Mouse (Mus musculus): Measurements from ENCODE around the gene Catsper1. TPM values are rescaled to one million over a fixed set of nuclear protein-coding genes. Genes with fewer than 3 reads are reported as not detected.

Gene Catsper1
- polyA plus RNA-seq, 1 experiment from 2014 or later = not detected

DNA sequence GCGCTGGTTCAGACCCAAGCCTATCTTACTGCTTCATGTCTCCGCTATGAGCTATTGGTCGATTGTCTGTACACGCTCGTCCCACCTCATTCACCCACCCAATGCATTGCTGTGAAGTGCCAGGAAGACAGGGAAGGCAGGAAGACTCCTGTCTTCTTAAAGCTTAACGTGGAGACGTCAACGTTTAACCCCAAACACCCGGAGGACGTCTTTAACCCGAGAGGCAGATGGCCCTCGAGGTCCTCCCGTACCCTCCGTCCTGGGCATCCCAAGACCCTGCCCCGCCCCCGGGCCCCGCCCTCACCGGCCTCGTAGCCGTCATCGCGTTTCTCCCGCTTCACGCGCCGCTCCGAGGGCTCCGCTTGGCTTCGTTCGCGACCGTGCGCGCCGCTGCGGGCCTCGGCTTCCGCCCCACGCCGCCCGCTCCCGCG is 52.5 kb downstream of the Catsper1 start:
- peaks cover 26% of the 10 kb centered on the region for H3K36me3 ChIP-seq
- WGBS = under 1% methylated on average over 43 of the region's 43 CpGs
- no peaks in the 10 kb centered on the region for H3K9me3 ChIP-seq
- H3K9ac ChIP-seq = peak overlapping the region; percentile 90
- H3K4me3 ChIP-seq = peak overlapping the region; percentile 100
- H3K4me1 ChIP-seq = peaks cover 40% of the 10 kb centered on the region
- no peaks in the 10 kb centered on the region for H3K27me3 ChIP-seq
- peak overlapping the region; percentile 82 for H3K27ac ChIP-seq
- peak overlapping the region; percentile 82 for H3K4me2 ChIP-seq
- ATAC-seq (ENCODE audit: borderline replicate concordance, extremely low read depth, low FRiP score, low TSS enrichment) = peak; percentile 58

DNA sequence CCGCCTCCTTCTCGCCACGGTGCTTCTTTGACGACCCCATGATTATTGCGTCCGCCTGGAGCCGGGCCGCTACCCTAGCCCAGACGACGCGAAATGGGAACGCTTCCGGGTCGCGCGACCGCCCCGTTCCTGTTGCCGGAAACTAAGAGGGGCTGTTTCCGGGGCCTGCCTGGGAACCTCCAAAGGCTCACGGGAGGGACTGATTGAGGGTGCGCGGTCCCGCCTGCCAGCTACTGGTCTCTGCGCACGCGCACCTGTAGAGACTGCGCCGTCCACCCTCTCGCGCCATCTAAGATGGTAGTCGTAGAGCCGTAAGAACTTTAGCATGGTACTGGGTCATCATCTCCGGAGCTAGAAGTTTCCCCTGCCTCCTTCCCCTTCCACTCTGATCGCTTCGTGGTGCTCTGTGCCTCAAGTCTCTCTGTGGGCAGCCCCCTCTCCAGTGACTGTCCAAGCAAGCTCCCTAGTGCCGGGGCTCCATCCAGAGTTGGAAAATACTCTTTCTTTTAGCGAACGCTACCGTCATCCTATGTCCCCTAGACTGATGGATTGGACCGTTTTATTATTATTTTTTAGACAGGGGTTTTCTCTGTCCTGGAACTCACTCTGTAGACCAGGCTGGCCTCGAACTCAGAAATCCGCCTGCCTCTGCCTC is 53.2 kb downstream of the Catsper1 start, which contains the start of gene Sart1:
Gene Sart1 (minus strand): TSS at position 116 of the 655 bp plus-strand sequence.
- H3K4me2 ChIP-seq = peak within 1 kb of the TSS; percentile 82
- peaks cover 19% of the 10 kb centered on the region for H3K36me3 ChIP-seq
- no peaks in the 10 kb centered on the region for H3K27me3 ChIP-seq
- no peaks in the 10 kb centered on the region for H3K9me3 ChIP-seq
- H3K4me1 ChIP-seq = peaks cover 40% of the 10 kb centered on the region
- H3K27ac ChIP-seq = peak within 1 kb of the TSS; percentile 82
- WGBS = 1% methylated on average over 43 of the region's 43 CpGs
- H3K9ac ChIP-seq = peak within 1 kb of the TSS; percentile 90
- H3K4me3 ChIP-seq = peak within 1 kb of the TSS; percentile 100
- peak; percentile 95 for ATAC-seq (ENCODE audit: borderline replicate concordance, extremely low read depth, low FRiP score, low TSS enrichment)

DNA sequence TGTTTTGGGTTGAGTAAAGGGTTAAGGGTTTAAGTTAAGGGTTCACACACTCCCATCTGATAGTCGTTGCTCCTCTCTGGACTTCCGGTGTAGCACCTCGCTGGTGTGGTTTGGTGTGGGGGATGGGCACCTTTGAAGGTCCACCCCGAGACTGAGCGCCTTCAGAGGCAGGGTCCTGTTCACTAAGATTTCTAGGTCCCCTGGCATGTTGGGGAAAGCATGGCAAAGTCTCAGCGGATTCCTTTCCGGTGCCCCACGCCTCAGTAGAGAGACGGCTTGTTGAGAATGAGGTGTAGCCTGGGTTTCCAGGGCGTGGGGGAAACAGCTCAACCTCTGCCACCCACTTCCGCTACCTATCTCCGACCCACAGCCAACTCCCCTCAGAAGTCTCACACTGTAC is 54.1 kb downstream of the Catsper1 start:
- ATAC-seq (ENCODE audit: borderline replicate concordance, extremely low read depth, low FRiP score, low TSS enrichment) = no peak
- WGBS = 15% methylated on average over 12 of the region's 12 CpGs
- peaks cover 9% of the 10 kb centered on the region for H3K36me3 ChIP-seq
- H3K27me3 ChIP-seq = no peaks in the 10 kb centered on the region
- H3K4me1 ChIP-seq = peaks cover 40% of the 10 kb centered on the region
- peak overlapping the region; percentile 60 for H3K9ac ChIP-seq
- H3K27ac ChIP-seq = peak overlapping the region; percentile 82
- H3K4me3 ChIP-seq = peak overlapping the region; percentile 100
- H3K9me3 ChIP-seq = no peaks in the 10 kb centered on the region
- peak overlapping the region; percentile 82 for H3K4me2 ChIP-seq

DNA sequence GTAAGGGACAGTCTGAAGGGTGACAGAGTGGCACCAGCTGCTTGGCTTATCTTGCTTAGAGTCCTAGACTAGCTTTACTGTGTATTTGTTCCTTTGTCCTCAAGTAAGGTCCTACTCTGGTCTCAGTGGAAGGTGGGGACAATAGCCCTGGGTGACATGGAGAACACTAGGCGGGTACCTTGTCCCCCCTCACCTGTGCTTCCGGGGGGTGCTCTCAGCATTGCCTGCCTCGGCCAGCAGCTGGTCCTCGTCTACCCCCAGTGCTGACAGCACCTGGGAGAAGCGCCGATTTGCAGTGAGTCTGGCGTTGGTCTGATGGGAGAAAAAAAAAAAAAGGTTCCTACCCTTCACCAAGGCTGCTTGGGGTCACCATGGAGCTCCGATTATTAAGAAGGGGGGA is 54.9 kb downstream of the Catsper1 start:
- WGBS = 48% methylated on average over 8 of the region's 8 CpGs
- Histone ChIP-seq H3K36me3 (0 out of 2 replicates have a peak, but pooled peaks cover 2% of the 10 kb centered on the region), H3K27me3 (no peaks in the 10 kb centered on the region), H3K9ac (peak overlapping the region; percentile 60; the same call in 1 of the 2 replicates), H3K4me1 (peaks cover 40% of the 10 kb centered on the region), H3K9me3 (no peaks in the 10 kb centered on the region), H3K4me2 (peak overlapping the region; percentile 82), H3K4me3 (peak overlapping the region; percentile 100), H3K27ac (no peak overlapping the region)
- ATAC-seq (ENCODE audit: borderline replicate concordance, extremely low read depth, low FRiP score, low TSS enrichment) = no peak

DNA sequence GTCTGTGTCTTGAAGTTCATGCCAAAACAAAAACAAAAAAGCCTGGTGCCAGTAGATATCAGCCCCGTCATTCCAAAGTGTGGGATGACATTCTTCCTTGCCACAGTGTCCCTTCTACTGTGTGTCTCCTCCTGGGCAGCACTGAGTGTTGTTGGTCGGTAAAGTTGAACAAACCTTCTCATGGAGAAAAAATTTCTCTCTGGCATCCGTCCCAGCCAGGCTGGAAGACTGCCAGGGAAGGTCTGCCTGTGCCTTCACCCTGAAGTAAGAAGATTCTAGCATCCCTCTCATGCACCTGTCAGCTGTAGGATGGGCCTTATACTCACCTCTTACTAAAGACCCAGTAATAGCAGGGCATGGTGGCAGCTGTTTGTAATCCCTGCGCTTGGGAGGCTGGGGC is 57.4 kb downstream of the Catsper1 start:
- Histone ChIP-seq H3K9me3 (no peaks in the 10 kb centered on the region), H3K27ac (peak overlapping the region; percentile 11; the same call in 1 of the 2 replicates), H3K36me3 (no peaks in the 10 kb centered on the region), H3K4me2 (no peak overlapping the region), H3K27me3 (no peaks in the 10 kb centered on the region), H3K4me1 (peaks cover 25% of the 10 kb centered on the region), H3K9ac (no peak overlapping the region), H3K4me3 (no peak overlapping the region)
- 28% methylated on average over 4 of the region's 4 CpGs for WGBS
- ATAC-seq (ENCODE audit: borderline replicate concordance, extremely low read depth, low FRiP score, low TSS enrichment) = no peak

Other genes starting within 250 kb of the Catsper1 start
- gene Yif1a, start 247.2 kb upstream of the Catsper1 start, polyA plus RNA-seq (2015; fragmentation: Nextera tagmentation; extraction: Ambion mirVana) = 94.5 and 96.8 TPM in 2 replicates
- gene Cnih2, start 237.2 kb upstream of the Catsper1 start, polyA plus RNA-seq (2015; fragmentation: Nextera tagmentation; extraction: Ambion mirVana) = 8.6 and 9.0 TPM in 2 replicates
- 288 and 294 TPM in 2 replicates for gene Rab1b, start 228.7 kb upstream of the Catsper1 start, polyA plus RNA-seq (2015; fragmentation: Nextera tagmentation; extraction: Ambion mirVana)
- gene Klc2, start 217.2 kb upstream of the Catsper1 start, polyA plus RNA-seq (2015; fragmentation: Nextera tagmentation; extraction: Ambion mirVana) = 16.2 and 19.4 TPM in 2 replicates
- gene Pacs1, start 62.6 kb upstream of the Catsper1 start, polyA plus RNA-seq (2015; fragmentation: Nextera tagmentation; extraction: Ambion mirVana) = 20.6 and 21.4 TPM in 2 replicates
- gene Sf3b2, start 40.3 kb upstream of the Catsper1 start, polyA plus RNA-seq (2015; fragmentation: Nextera tagmentation; extraction: Ambion mirVana) = 320 and 328 TPM in 2 replicates
- 1.7 and 2.4 TPM in 2 replicates for gene Gal3st3, start 37.4 kb upstream of the Catsper1 start, polyA plus RNA-seq (2015; fragmentation: Nextera tagmentation; extraction: Ambion mirVana)
- gene Cst6, start 13.8 kb downstream of the Catsper1 start, polyA plus RNA-seq (2015; fragmentation: Nextera tagmentation; extraction: Ambion mirVana) = 0.60 and 0.69 TPM in 2 replicates
- gene Eif1ad, start 31.0 kb downstream of the Catsper1 start, polyA plus RNA-seq (2015; fragmentation: Nextera tagmentation; extraction: Ambion mirVana) = 61.5 and 61.8 TPM in 2 replicates
- 466 and 504 TPM in 2 replicates for gene Banf1, start 31.4 kb downstream of the Catsper1 start, polyA plus RNA-seq (2015; fragmentation: Nextera tagmentation; extraction: Ambion mirVana)
- 67.1 and 81.7 TPM in 2 replicates for gene Sart1, start 53.0 kb downstream of the Catsper1 start, polyA plus RNA-seq (2015; fragmentation: Nextera tagmentation; extraction: Ambion mirVana)
- 0.59 and 0.79 TPM in 2 replicates for gene Tsga10ip, start 66.8 kb downstream of the Catsper1 start, polyA plus RNA-seq (2015; fragmentation: Nextera tagmentation; extraction: Ambion mirVana)
- gene Drap1, start 89.2 kb downstream of the Catsper1 start, polyA plus RNA-seq (2015; fragmentation: Nextera tagmentation; extraction: Ambion mirVana) = 243 and 268 TPM in 2 replicates
- 56.5 and 58.6 TPM in 2 replicates for gene AI837181, start 89.4 kb downstream of the Catsper1 start, polyA plus RNA-seq (2015; fragmentation: Nextera tagmentation; extraction: Ambion mirVana)
- gene Fosl1, start 111.8 kb downstream of the Catsper1 start, polyA plus RNA-seq (2015; fragmentation: Nextera tagmentation; extraction: Ambion mirVana) = not detected in 2 replicates
- 12.1 and 12.4 TPM in 2 replicates for gene Ccdc85b, start 122.2 kb downstream of the Catsper1 start, polyA plus RNA-seq (2015; fragmentation: Nextera tagmentation; extraction: Ambion mirVana)
- gene Fibp, start 124.9 kb downstream of the Catsper1 start, polyA plus RNA-seq (2015; fragmentation: Nextera tagmentation; extraction: Ambion mirVana) = 101 and 117 TPM in 2 replicates
- gene Ctsw, start 132.8 kb downstream of the Catsper1 start, polyA plus RNA-seq (2015; fragmentation: Nextera tagmentation; extraction: Ambion mirVana) = 1.9 and 3.3 TPM in 2 replicates
- gene Efemp2, start 138.2 kb downstream of the Catsper1 start, polyA plus RNA-seq (2015; fragmentation: Nextera tagmentation; extraction: Ambion mirVana) = 198 and 208 TPM in 2 replicates
- 40.2 and 43.9 TPM in 2 replicates for gene Mus81, start 152.7 kb downstream of the Catsper1 start, polyA plus RNA-seq (2015; fragmentation: Nextera tagmentation; extraction: Ambion mirVana)
- gene Cfl1, start 154.7 kb downstream of the Catsper1 start, polyA plus RNA-seq (2015; fragmentation: Nextera tagmentation; extraction: Ambion mirVana) = 2,855 and 2,978 TPM in 2 replicates
- gene 1700020D05Rik, start 168.0 kb downstream of the Catsper1 start, polyA plus RNA-seq (2015; fragmentation: Nextera tagmentation; extraction: Ambion mirVana) = 0.20 TPM in 1 of 2 replicates, not detected in the other
- gene Snx32, start 174.8 kb downstream of the Catsper1 start, polyA plus RNA-seq (2015; fragmentation: Nextera tagmentation; extraction: Ambion mirVana) = 5.8 and 7.4 TPM in 2 replicates
- 2.1 and 2.2 TPM in 2 replicates for gene Ovol1, start 224.9 kb downstream of the Catsper1 start, polyA plus RNA-seq (2015; fragmentation: Nextera tagmentation; extraction: Ambion mirVana)
- gene Ap5b1, start 232.3 kb downstream of the Catsper1 start, polyA plus RNA-seq (2015; fragmentation: Nextera tagmentation; extraction: Ambion mirVana) = 5.7 and 5.9 TPM in 2 replicates